Mouse (Mus musculus) limb, embryonic 12.5 days (tissue): ENCODE measurements at regions not wholly inside any gene's neighbourhood (a gene's known extent, or its start where the extent isn't known, plus 50 kb on each side); places are given as distances from the start of the nearest gene placed in this dataset.

Experiments
- ATAC-seq: fragments of 200-750 bp; cut with Nextera tagmentation; 2 replicates; pipeline ENCODE4 v1.8.0; 2017; ENCODE audit warnings: low read depth, moderate TSS enrichment; ENCODE audit not compliant: insufficient number of reproducible peaks, insufficient read depth, low FRiP score, low TSS enrichment
- H3K27ac ChIP-seq: fragments of 300-500 bp; sonication (generic); 2 replicates; pipeline ENCODE4 v1.5.1; 2016; ENCODE audit warnings: mild to moderate bottlenecking, moderate library complexity
- H3K27me3 ChIP-seq: fragments of 300-500 bp; sonication (generic); 2 replicates; pipeline ENCODE4 v1.6.1; 2016; ENCODE audit warnings: mild to moderate bottlenecking, moderate library complexity
- H3K36me3 ChIP-seq: fragments of 300-500 bp; sonication (generic); 2 replicates; pipeline ENCODE4 v1.6.1; 2016; ENCODE audit warnings: mild to moderate bottlenecking, moderate library complexity
- H3K4me1 ChIP-seq: fragments of 300-500 bp; sonication (generic); replicated peaks from 2 replicates; pipeline ENCODE4 v1.6.1; 2016
- H3K4me2 ChIP-seq: fragments of 300-500 bp; sonication (generic); 2 replicates; pipeline ENCODE4 v1.6.1; 2016; ENCODE audit warnings: mild to moderate bottlenecking, moderate library complexity
- H3K4me3 ChIP-seq: fragments of 300-500 bp; sonication (generic); replicated peaks from 2 replicates; pipeline ENCODE4 v1.5.1; 2016; ENCODE audit warnings: mild to moderate bottlenecking
- H3K9ac ChIP-seq: fragments of 300-500 bp; sonication (generic); replicated peaks from 2 replicates; pipeline ENCODE4 v1.6.1; 2016; ENCODE audit warnings: mild to moderate bottlenecking, moderate library complexity
- H3K9me3 ChIP-seq: fragments of 300-500 bp; sonication (generic); 2 replicates; pipeline ENCODE4 v1.6.1; 2016; ENCODE audit warnings: mild to moderate bottlenecking, moderate library complexity
- WGBS: fragments of 180-500 bp; shearing (Covaris S2); methylation state at CpG from one replicate; pipeline ENCODE4 v1.1.7; 2016; 5-methylcytosine and 5-hydroxymethylcytosine counted together

DNA sequence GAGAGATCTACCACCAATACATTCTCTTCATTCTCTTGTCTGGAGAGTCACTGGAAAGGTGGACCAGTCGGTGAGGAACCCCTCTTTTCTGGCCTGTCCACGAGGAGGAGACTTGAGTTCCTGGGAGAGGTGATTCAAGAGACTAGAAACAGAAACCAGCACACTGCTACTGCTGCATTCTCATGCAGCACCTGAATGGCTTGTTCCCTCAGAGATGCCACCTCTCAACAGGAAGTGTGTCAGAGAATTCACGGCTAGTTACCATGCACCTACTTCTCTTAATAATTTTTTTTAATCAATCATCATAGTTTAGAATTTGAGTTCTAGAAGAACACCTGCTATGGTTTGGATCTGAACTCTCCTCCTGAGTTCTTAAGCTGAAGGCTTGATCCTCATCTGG, 52.0 kb upstream of the Dynlrb2 start:
- H3K27me3 ChIP-seq, result no peaks in the 10 kb centered on the region
- H3K36me3 ChIP-seq, result no peaks in the 10 kb centered on the region
- no peaks in the 10 kb centered on the region for H3K9me3 ChIP-seq
- H3K4me2 ChIP-seq, result no peak overlapping the region
- H3K4me3 ChIP-seq, result no peak overlapping the region
- H3K4me1 ChIP-seq, result 0 out of 2 replicates have a peak, but pooled peaks cover 3% of the 10 kb centered on the region
- no peak for ATAC-seq
- no peak overlapping the region for H3K9ac ChIP-seq
- H3K27ac ChIP-seq, result no peak overlapping the region
- WGBS, result 77% methylated on average over 3 of the region's 3 CpGs

- Histone ChIP-seq H3K27me3 (no peaks in the 10 kb centered on the region), H3K9ac (no peak overlapping the region), H3K36me3 (no peaks in the 10 kb centered on the region), H3K4me1 (0 out of 2 replicates have a peak, but pooled peaks cover 3% of the 10 kb centered on the region), H3K4me3 (no peak overlapping the region), H3K4me2 (no peak overlapping the region), H3K9me3 (no peaks in the 10 kb centered on the region), H3K27ac (no peak overlapping the region)
- no peak for ATAC-seq
- 79% methylated on average over 3 of the region's 3 CpGs for WGBS
These were observed 53.4 kb upstream of the Dynlrb2 start for GRCm38 (mm10) chr8:116451397-116451796.

- Histone ChIP-seq H3K4me2 (no peak overlapping the region), H3K27ac (no peak overlapping the region), H3K4me1 (0 out of 2 replicates have a peak, but pooled peaks cover 3% of the 10 kb centered on the region), H3K36me3 (no peaks in the 10 kb centered on the region), H3K9me3 (no peaks in the 10 kb centered on the region), H3K9ac (no peak overlapping the region), H3K27me3 (0 out of 2 replicates have a peak, but pooled peaks cover under 1% of the 10 kb centered on the region), H3K4me3 (no peak overlapping the region)
- 83% methylated on average over 2 of the region's 2 CpGs for WGBS
- ATAC-seq, result no peak
These were observed 57.3 kb upstream of the Dynlrb2 start for GRCm38 (mm10) chr8:116447452-116447851.

- ATAC-seq, result no peak
- Histone ChIP-seq H3K4me1 (no peaks in the 10 kb centered on the region), H3K27ac (no peak overlapping the region), H3K4me2 (no peak overlapping the region), H3K4me3 (no peak overlapping the region), H3K36me3 (no peaks in the 10 kb centered on the region), H3K9me3 (no peaks in the 10 kb centered on the region), H3K27me3 (peaks cover 26% of the 10 kb centered on the region), H3K9ac (no peak overlapping the region)
- 42% methylated on average over 2 of the region's 2 CpGs for WGBS
These were observed 61.9 kb upstream of the Dynlrb2 start for GRCm38 (mm10) chr8:116442827-116443226.

DNA sequence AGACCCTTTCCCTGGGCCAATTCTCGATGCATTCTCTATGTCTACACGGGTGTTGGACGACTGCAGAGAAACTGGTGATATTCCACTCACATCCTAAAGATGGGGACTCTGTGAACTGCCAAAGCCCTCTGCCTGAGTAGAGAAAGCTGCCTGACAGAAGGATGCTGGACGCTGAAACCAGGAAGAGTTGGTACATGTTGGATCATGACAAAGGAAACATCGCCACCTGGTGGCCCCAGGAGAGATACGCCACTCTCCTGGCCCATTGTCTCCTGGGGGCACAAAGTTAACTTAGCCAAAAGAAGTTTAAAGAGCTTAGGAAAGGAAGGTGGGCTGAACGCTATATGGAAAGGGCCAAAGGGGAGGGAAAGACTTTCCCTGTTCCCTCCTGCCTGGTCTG, 65.9 kb upstream of the Dynlrb2 start:
- Histone ChIP-seq H3K4me1 (no peaks in the 10 kb centered on the region), H3K9ac (no peak overlapping the region), H3K9me3 (no peaks in the 10 kb centered on the region), H3K4me2 (no peak overlapping the region), H3K36me3 (no peaks in the 10 kb centered on the region), H3K27ac (no peak overlapping the region), H3K27me3 (peaks cover 36% of the 10 kb centered on the region), H3K4me3 (no peak overlapping the region)
- 19% methylated on average over 7 of the region's 7 CpGs for WGBS
- ATAC-seq, result no peak

GRCm38 (mm10) chr8:116435268-116435980, 69.3 kb upstream of the Dynlrb2 start:
- Histone ChIP-seq H3K9me3 (no peaks in the 10 kb centered on the region), H3K36me3 (no peaks in the 10 kb centered on the region), H3K9ac (no peak overlapping the region), H3K4me1 (no peaks in the 10 kb centered on the region), H3K27me3 (peaks cover 17% of the 10 kb centered on the region), H3K4me2 (no peak overlapping the region), H3K4me3 (no peak overlapping the region), H3K27ac (no peak overlapping the region)
- no peak for ATAC-seq
- 54% methylated on average over 15 of the region's 15 CpGs for WGBS

GRCm38 (mm10) chr8:116430051-116430450, 74.7 kb upstream of the Dynlrb2 start:
- H3K36me3 ChIP-seq, result no peaks in the 10 kb centered on the region
- 0 out of 2 replicates have a peak, but pooled peaks cover 2% of the 10 kb centered on the region for H3K27me3 ChIP-seq
- WGBS, result 82% methylated on average over 5 of the region's 5 CpGs
- no peak overlapping the region for H3K27ac ChIP-seq
- no peak overlapping the region for H3K4me2 ChIP-seq
- no peak overlapping the region for H3K4me3 ChIP-seq
- no peak overlapping the region for H3K9ac ChIP-seq
- H3K9me3 ChIP-seq, result no peaks in the 10 kb centered on the region
- no peaks in the 10 kb centered on the region for H3K4me1 ChIP-seq
- no peak for ATAC-seq

- 78% methylated on average over 6 of the region's 6 CpGs for WGBS
These were observed 75.1 kb upstream of the Dynlrb2 start for GRCm38 (mm10) chr8:116429649-116430048.

GRCm38 (mm10) chr8:116422826-116423225, 81.9 kb upstream of the Dynlrb2 start:
- Histone ChIP-seq H3K36me3 (no peaks in the 10 kb centered on the region), H3K9ac (no peak overlapping the region), H3K4me3 (no peak overlapping the region), H3K27me3 (no peaks in the 10 kb centered on the region), H3K27ac (no peak overlapping the region), H3K4me1 (no peaks in the 10 kb centered on the region), H3K4me2 (no peak overlapping the region), H3K9me3 (0 out of 2 replicates have a peak, but pooled peaks cover 3% of the 10 kb centered on the region)
- no peak for ATAC-seq
- WGBS, result 77% methylated on average over 6 of the region's 6 CpGs

More at GRCm38 (mm10) chr8:116429649-116430048, 75.1 kb upstream of the Dynlrb2 start:
- no peak overlapping the region for H3K4me3 ChIP-seq
- no peak for ATAC-seq
- 0 out of 2 replicates have a peak, but pooled peaks cover 2% of the 10 kb centered on the region for H3K27me3 ChIP-seq
- H3K4me1 ChIP-seq, result no peaks in the 10 kb centered on the region
- H3K9ac ChIP-seq, result no peak overlapping the region
- no peaks in the 10 kb centered on the region for H3K36me3 ChIP-seq
- no peaks in the 10 kb centered on the region for H3K9me3 ChIP-seq
- H3K27ac ChIP-seq, result no peak overlapping the region
- H3K4me2 ChIP-seq, result no peak overlapping the region

DNA sequence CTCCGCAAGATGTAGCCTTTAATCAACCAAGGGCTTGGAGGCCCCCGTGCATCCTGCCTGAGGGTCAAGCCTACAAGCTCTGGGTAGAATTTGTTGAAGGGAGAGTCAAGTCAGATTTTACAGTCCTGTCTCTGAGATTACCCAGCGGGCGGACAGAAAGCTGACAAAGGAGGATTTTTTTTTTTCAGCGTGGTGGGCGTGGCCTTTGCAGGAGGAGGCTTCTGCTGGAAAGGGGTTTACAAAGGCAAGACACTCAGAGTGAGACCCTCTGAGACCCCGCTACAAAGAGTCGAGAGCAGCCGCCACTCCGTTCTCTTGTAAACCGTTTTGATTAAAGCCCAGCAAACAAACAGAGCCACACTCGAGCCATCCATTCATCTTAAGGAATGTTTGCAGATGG, 92.1 kb upstream of the Dynlrb2 start:
- 29% methylated on average over 12 of the region's 12 CpGs for WGBS
- no peak for ATAC-seq
- Histone ChIP-seq H3K27me3 (peaks cover 6% of the 10 kb centered on the region; the same call in 1 of the 2 replicates), H3K9me3 (no peaks in the 10 kb centered on the region), H3K27ac (no peak overlapping the region), H3K4me3 (no peak overlapping the region), H3K9ac (no peak overlapping the region), H3K4me1 (no peaks in the 10 kb centered on the region), H3K4me2 (no peak overlapping the region), H3K36me3 (no peaks in the 10 kb centered on the region)

GRCm38 (mm10) chr8:116410041-116410440, 94.7 kb upstream of the Dynlrb2 start:
- H3K4me3 ChIP-seq, result no peak overlapping the region
- 84% methylated on average over 5 of the region's 5 CpGs for WGBS
- no peak overlapping the region for H3K27ac ChIP-seq
- no peak overlapping the region for H3K9ac ChIP-seq
- H3K27me3 ChIP-seq, result peaks cover 6% of the 10 kb centered on the region; the same call in 1 of the 2 replicates
- ATAC-seq, result no peak
- H3K36me3 ChIP-seq, result no peaks in the 10 kb centered on the region
- H3K9me3 ChIP-seq, result no peaks in the 10 kb centered on the region
- no peaks in the 10 kb centered on the region for H3K4me1 ChIP-seq
- H3K4me2 ChIP-seq, result no peak overlapping the region

DNA sequence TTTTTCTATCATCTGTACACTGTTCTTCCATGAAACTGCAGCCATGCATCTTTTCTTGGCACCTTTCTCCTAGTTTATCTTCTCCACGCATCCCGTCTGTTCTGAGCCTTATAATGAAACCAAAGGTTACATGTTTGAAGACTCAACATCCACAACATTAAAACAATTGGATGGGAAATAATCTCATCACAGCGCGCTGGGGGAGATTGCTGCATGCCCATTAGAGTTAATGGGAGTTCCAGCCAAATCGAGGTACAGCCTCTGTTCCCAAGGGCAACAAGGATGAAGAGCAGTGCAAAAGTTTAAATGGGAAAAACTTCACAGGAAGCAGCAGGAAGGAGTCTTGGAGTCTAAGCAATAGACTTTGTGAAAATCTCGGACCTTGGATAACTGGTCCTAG, 95.8 kb upstream of the Dynlrb2 start:
- no peak for ATAC-seq
- no peaks in the 10 kb centered on the region for H3K9me3 ChIP-seq
- no peak overlapping the region for H3K4me2 ChIP-seq
- H3K27ac ChIP-seq, result no peak overlapping the region
- H3K9ac ChIP-seq, result no peak overlapping the region
- WGBS, result 86% methylated on average over 6 of the region's 6 CpGs
- H3K4me3 ChIP-seq, result no peak overlapping the region
- no peaks in the 10 kb centered on the region for H3K36me3 ChIP-seq
- H3K27me3 ChIP-seq, result peaks cover 6% of the 10 kb centered on the region; the same call in 1 of the 2 replicates
- H3K4me1 ChIP-seq, result no peaks in the 10 kb centered on the region
